Mouse (Mus musculus) retina, postnatal 1 day (tissue): ENCODE measurements around the gene Cds2.
A peak's percentile ranks its signal among the peaks of the same experiment; 100 is the strongest.
"Not testable (repeated sequence)": the region's sequence is repeated elsewhere in the genome, so short reads cannot be mapped to it uniquely, and the experiment has no call there.

Source experiments
- DNase-seq: peaks from one replicate; pipeline ENCODE4 v3.0.0-alpha.2; 2012

The Cds2 gene

GRCm38 (mm10) chr2:132269217-132269616 lies 6.3 kb downstream of the Cds2 start:
- no peak for DNase-seq

- DNase-seq: no peak
These were observed 7.5 kb downstream of the Cds2 start for GRCm38 (mm10) chr2:132270331-132270951.

- no peak for DNase-seq
These were observed 9.9 kb downstream of the Cds2 start for GRCm38 (mm10) chr2:132272694-132273389.

GRCm38 (mm10) chr2:132275527-132275926 lies 12.6 kb downstream of the Cds2 start:
- no peak for DNase-seq

- no peak for DNase-seq
These were observed 13.3 kb downstream of the Cds2 start for GRCm38 (mm10) chr2:132276249-132276648.

- no peak for DNase-seq
These were observed 15.4 kb downstream of the Cds2 start for GRCm38 (mm10) chr2:132278273-132278853.

- DNase-seq: peak; percentile 38
These were observed 16.5 kb downstream of the Cds2 start for GRCm38 (mm10) chr2:132279336-132279882.

GRCm38 (mm10) chr2:132279978-132280377 lies 17.0 kb downstream of the Cds2 start:
- DNase-seq: no peak

- DNase-seq: no peak
These were observed 17.7 kb downstream of the Cds2 start for GRCm38 (mm10) chr2:132280518-132281120.

- DNase-seq: no peak
These were observed 18.9 kb downstream of the Cds2 start for GRCm38 (mm10) chr2:132281560-132282452.

GRCm38 (mm10) chr2:132282453-132283174 lies 19.7 kb downstream of the Cds2 start:
- DNase-seq: no peak

- DNase-seq: peak; percentile 41
These were observed 20.5 kb downstream of the Cds2 start for GRCm38 (mm10) chr2:132283236-132284070.

- DNase-seq: no peak
These were observed 21.7 kb downstream of the Cds2 start for GRCm38 (mm10) chr2:132284492-132285139.

- DNase-seq: not testable (repeated sequence)
These were observed 22.8 kb downstream of the Cds2 start for GRCm38 (mm10) chr2:132285722-132286121.

GRCm38 (mm10) chr2:132286376-132287076 lies 23.6 kb downstream of the Cds2 start:
- DNase-seq: no peak

- not testable (repeated sequence) for DNase-seq
These were observed 26.3 kb downstream of the Cds2 start for GRCm38 (mm10) chr2:132289213-132289612.

GRCm38 (mm10) chr2:132290808-132291207 lies 27.9 kb downstream of the Cds2 start:
- DNase-seq: no peak

- no peak for DNase-seq
These were observed 28.3 kb downstream of the Cds2 start for GRCm38 (mm10) chr2:132291265-132291664.

- no peak for DNase-seq
These were observed 29.1 kb downstream of the Cds2 start for GRCm38 (mm10) chr2:132292083-132292482.
